Comparison of ENCODE assay signal across 9 mouse cellular contexts in genomic region chr5:37338288-37338687, GRCm38 (mm10). TPM values are rescaled to one million over a fixed set of nuclear protein-coding genes. Genes with fewer than 3 reads are reported as not detected.
DNase-seq lines count a peak whose midpoint lies in the region; ATAC-seq lines count a peak whose summit lies in the region.
"Had no signal": no experiment of that assay in that cellular context is flagged by ENCODE, and none has a peak within 500 bp of the region (broad histone marks: within the 10 kb centered on the region; RNA-seq: fewer than 3 reads in every experiment).

TSS of gene Evc2 (plus strand) at chr5:37338499.

- peak; percentile 81 for ATAC-seq in kidney, embryonic 14.5 days (ENCODE audit: low FRiP score, low TSS enrichment)
- ATAC-seq in limb, embryonic 11.5 days (ENCODE audit: insufficient number of reproducible peaks, low FRiP score, low TSS enrichment, low read depth): peak; percentile 83
- peak; percentile 59 for ATAC-seq in midbrain, embryonic 14.5 days (ENCODE audit: low FRiP score, low TSS enrichment)
- peak; percentile 82 for ATAC-seq in stomach, embryonic 16.5 days (ENCODE audit: insufficient read depth, low FRiP score)

- peak within 1 kb of the TSS; percentile 87 for H3K4me2 ChIP-seq in kidney, embryonic 14.5 days (replicated peaks; ENCODE audit: low read depth, low read length)
- H3K4me2 ChIP-seq in limb, embryonic 11.5 days (ENCODE audit: low read depth, severe bottlenecking): peak within 1 kb of the TSS; percentile 79
- peak within 1 kb of the TSS; percentile 100 for H3K4me2 ChIP-seq in midbrain, embryonic 14.5 days (ENCODE audit: low read length)
- peak within 1 kb of the TSS; percentile 88 for H3K4me2 ChIP-seq in stomach, embryonic 16.5 days (ENCODE audit: low read depth, low read length)

- H3K36me3 ChIP-seq in heart, embryonic 10.5 days: peaks cover 12% of the 10 kb centered on the region; the same call in 1 of the 2 replicates
- no peaks in the 10 kb centered on the region for H3K36me3 ChIP-seq in kidney, embryonic 14.5 days (ENCODE audit: control insufficient read depth, insufficient read depth, low read length)
- no peaks in the 10 kb centered on the region for H3K36me3 ChIP-seq in limb, embryonic 11.5 days (ENCODE audit: control insufficient read depth, insufficient read depth, low read length)
- no peaks in the 10 kb centered on the region for H3K36me3 ChIP-seq in midbrain, embryonic 14.5 days (ENCODE audit: control insufficient read depth, insufficient read depth, low read length)
- H3K36me3 ChIP-seq in stomach, embryonic 16.5 days (ENCODE audit: control insufficient read depth, insufficient read depth, low read length): no peaks in the 10 kb centered on the region

- H3K27ac ChIP-seq in heart, embryonic 10.5 days: peak within 1 kb of the TSS; percentile 87
- peak within 1 kb of the TSS; percentile 76; the same call in 1 of the 2 replicates for H3K27ac ChIP-seq in kidney, embryonic 14.5 days (ENCODE audit: low read depth, low read length)
- peak within 1 kb of the TSS; percentile 63; the same call in 1 of the 2 replicates for H3K27ac ChIP-seq in limb, embryonic 11.5 days (replicated peaks; ENCODE audit: low read depth, low read length)
- H3K27ac ChIP-seq in midbrain, embryonic 14.5 days (replicated peaks; ENCODE audit: low read depth, low read length): no peak within 1 kb of the TSS
- peak within 1 kb of the TSS; percentile 91 for H3K27ac ChIP-seq in stomach, embryonic 16.5 days (ENCODE audit: low read length)
- H3K27ac ChIP-seq: macrophage had no signal

- under 1% methylated on average over 27 of the region's 27 CpGs for WGBS in heart, embryonic 10.5 days
- 0% methylated on average over 26 of the region's 27 CpGs for WGBS in kidney, embryonic 14.5 days
- WGBS in limb, embryonic 11.5 days: under 1% methylated on average over 27 of the region's 27 CpGs
- under 1% methylated on average over 25 of the region's 27 CpGs for WGBS in midbrain, embryonic 14.5 days
- WGBS in stomach, embryonic 16.5 days: under 1% methylated on average over 27 of the region's 27 CpGs

- DNase-seq in cerebellum, adult 9-10 months: peak; percentile 1
- no peak for DNase-seq in cerebellum, adult 8-10 months
- DNase-seq in fibroblast of lung, adult 2 months (ENCODE audit: low read depth): peak; percentile 46
- DNase-seq in heart, embryonic 10.5 days (ENCODE audit: low spot score): peak; percentile 90
- DNase-seq in limb, embryonic 11.5 days (ENCODE audit: low spot score): peak; percentile 90
- peak; percentile 82 for DNase-seq in midbrain, embryonic 14.5 days

- H3K4me3 ChIP-seq in heart, embryonic 10.5 days: peak within 1 kb of the TSS; percentile 74
- H3K4me3 ChIP-seq in kidney, embryonic 14.5 days (ENCODE audit: low read length): peak within 1 kb of the TSS; percentile 68
- peak within 1 kb of the TSS; percentile 66 for H3K4me3 ChIP-seq in limb, embryonic 11.5 days (ENCODE audit: low read depth, low read length)
- peak within 1 kb of the TSS; percentile 42 for H3K4me3 ChIP-seq in midbrain, embryonic 14.5 days (replicated peaks; ENCODE audit: low read depth, low read length)
- H3K4me3 ChIP-seq in stomach, embryonic 16.5 days (replicated peaks; ENCODE audit: low read length): peak within 1 kb of the TSS; percentile 76

- peak within 1 kb of the TSS; percentile 80 for H3K9ac ChIP-seq in kidney, embryonic 14.5 days (ENCODE audit: low read depth, low read length)
- H3K9ac ChIP-seq in limb, embryonic 11.5 days (ENCODE audit: low read length): peak within 1 kb of the TSS; percentile 68
- peak within 1 kb of the TSS; percentile 49 for H3K9ac ChIP-seq in midbrain, embryonic 14.5 days (replicated peaks; ENCODE audit: low read length)
- H3K9ac ChIP-seq in stomach, embryonic 16.5 days (ENCODE audit: low read length): peak within 1 kb of the TSS; percentile 79

- H3K27me3 ChIP-seq in heart, embryonic 10.5 days (ENCODE audit: insufficient read depth, poor library complexity, severe bottlenecking): peaks cover 7% of the 10 kb centered on the region; the same call in 1 of the 2 replicates
- no peaks in the 10 kb centered on the region for H3K27me3 ChIP-seq in kidney, embryonic 14.5 days (ENCODE audit: control insufficient read depth, insufficient read depth, low read length)
- H3K27me3 ChIP-seq in limb, embryonic 11.5 days (ENCODE audit: control insufficient read depth, insufficient read depth, low read length): no peaks in the 10 kb centered on the region
- H3K27me3 ChIP-seq in midbrain, embryonic 14.5 days (ENCODE audit: control insufficient read depth, insufficient read depth, low read length): peaks cover 7% of the 10 kb centered on the region; the same call in 1 of the 2 replicates
- H3K27me3 ChIP-seq in stomach, embryonic 16.5 days (ENCODE audit: control insufficient read depth, insufficient read depth, low read length): no peaks in the 10 kb centered on the region

- no peaks in the 10 kb centered on the region for H3K9me3 ChIP-seq in heart, embryonic 10.5 days
- no peaks in the 10 kb centered on the region for H3K9me3 ChIP-seq in kidney, embryonic 14.5 days (ENCODE audit: control insufficient read depth, low read length)
- H3K9me3 ChIP-seq in limb, embryonic 11.5 days (ENCODE audit: control insufficient read depth, low read length): no peaks in the 10 kb centered on the region
- no peaks in the 10 kb centered on the region for H3K9me3 ChIP-seq in midbrain, embryonic 14.5 days (ENCODE audit: control insufficient read depth, low read length)
- H3K9me3 ChIP-seq in stomach, embryonic 16.5 days (replicated peaks; ENCODE audit: control insufficient read depth, low read length): no peaks in the 10 kb centered on the region

- H3K4me1 ChIP-seq in heart, embryonic 10.5 days: peaks cover 41% of the 10 kb centered on the region
- peaks cover 26% of the 10 kb centered on the region for H3K4me1 ChIP-seq in kidney, embryonic 14.5 days (ENCODE audit: control insufficient read depth, insufficient read depth, low read length)
- H3K4me1 ChIP-seq in limb, embryonic 11.5 days (ENCODE audit: control insufficient read depth, insufficient read depth, low read length): peaks cover 18% of the 10 kb centered on the region
- H3K4me1 ChIP-seq in midbrain, embryonic 14.5 days (ENCODE audit: control insufficient read depth, insufficient read depth, low read length): peaks cover 10% of the 10 kb centered on the region
- peaks cover 24% of the 10 kb centered on the region for H3K4me1 ChIP-seq in stomach, embryonic 16.5 days (ENCODE audit: control insufficient read depth, insufficient read depth, low read length)

RNA-seq across cellular contexts. Expression of gene Evc2, which starts in this region (rescaled TPM):
- 14.4 and 14.9 TPM in 2 replicates for polyA plus RNA-seq in heart, embryonic 10.5 days (2016; fragmentation: Nextera tagmentation; extraction: Ambion mirVana)
- polyA plus RNA-seq in kidney, embryonic 14.5 days (2014; fragmentation: Nextera tagmentation; extraction: Ambion mirVana): 14.4 and 21.6 TPM in 2 replicates
- polyA plus RNA-seq in limb, embryonic 11.5 days (2014; fragmentation: Nextera tagmentation; extraction: Ambion mirVana): 18.3 TPM in 2 replicates
- polyA plus RNA-seq in midbrain, embryonic 14.5 days (2014; fragmentation: Nextera tagmentation; extraction: Ambion mirVana): 5.5 and 6.0 TPM in 2 replicates
- 12.5 and 14.2 TPM in 2 replicates for polyA plus RNA-seq in stomach, embryonic 16.5 days (2015; fragmentation: Nextera tagmentation; extraction: Ambion mirVana)
- polyA plus RNA-seq: macrophage had no signal
